Mouse (Mus musculus): ENCODE results near the gene Gins2. TPM values are rescaled to one million over a fixed set of nuclear protein-coding genes. Genes with fewer than 3 reads are reported as not detected.

Gins2 gene
- total and polyA plus RNA-seq, 3 experiments = 50.0 to 129 (median 61.2) TPM

- TF ChIP-seq USF2 (conservative IDR thresholded peaks at IDR 0.05; ENCODE audit: low read depth, low read length) = no peak
- TF ChIP-seq SIN3A (IDR thresholded peaks at IDR 0.05; ENCODE audit: low read length) = peak; percentile 70
- TF ChIP-seq SMC3 (IDR thresholded peaks at IDR 0.05; ENCODE audit: low read depth, low read length) = peak; percentile 16; the same call in 1 of the 2 replicates
- no peak for TF ChIP-seq CHD1 (IDR thresholded peaks at IDR 0.05; ENCODE audit: low read depth, low read length)
- no peak; the same call in 1 of the 2 replicates for TF ChIP-seq RAD21 (IDR thresholded peaks at IDR 0.05; ENCODE audit: low read depth, low read length)
- TF ChIP-seq KAT2A (IDR thresholded peaks at IDR 0.05; ENCODE audit: insufficient replicate concordance, low read length) = 0 out of 2 replicates have a peak, but pooled peaks have one; percentile 18
- no peak for TF ChIP-seq PAX5 (IDR thresholded peaks at IDR 0.05; ENCODE audit: low read length)
- no peak for TF ChIP-seq NELFE (IDR thresholded peaks at IDR 0.05; ENCODE audit: low read depth, low read length)
- TF ChIP-seq ZNF384 (IDR thresholded peaks at IDR 0.05; ENCODE audit: low read depth, low read length) = no peak
- TF ChIP-seq ZMIZ1 (IDR thresholded peaks at IDR 0.05; ENCODE audit: low read depth, low read length) = no peak
- TF ChIP-seq NRF1 (IDR thresholded peaks at IDR 0.05; ENCODE audit: low read depth, low read length) = no peak
- TF ChIP-seq ELF1 (IDR thresholded peaks at IDR 0.05; ENCODE audit: low read depth, low read length) = 0 out of 2 replicates have a peak, but pooled peaks have one; percentile 43
- no peak for TF ChIP-seq MEF2A (IDR thresholded peaks at IDR 0.05; ENCODE audit: borderline replicate concordance, low read depth, low read length)
- TF ChIP-seq JUND (conservative IDR thresholded peaks at IDR 0.05; ENCODE audit: low read depth, low read length) = no peak
- no peak for TF ChIP-seq JUN (IDR thresholded peaks at IDR 0.05; ENCODE audit: insufficient read depth, low read depth, low read length)
- TF ChIP-seq CHD2 (IDR thresholded peaks at IDR 0.05; ENCODE audit: low read length) = peak; percentile 18; the same call in 1 of the 2 replicates
- TF ChIP-seq ZKSCAN1 (IDR thresholded peaks at IDR 0.05; ENCODE audit: borderline replicate concordance, low read depth, low read length) = no peak
- no peak for TF ChIP-seq ZC3H11A (IDR thresholded peaks at IDR 0.05; ENCODE audit: low read depth, low read length)
These were observed 50.5 kb downstream of the Gins2 start (continued) for GRCm38 (mm10) chr8:120538397-120539240.

DNA sequence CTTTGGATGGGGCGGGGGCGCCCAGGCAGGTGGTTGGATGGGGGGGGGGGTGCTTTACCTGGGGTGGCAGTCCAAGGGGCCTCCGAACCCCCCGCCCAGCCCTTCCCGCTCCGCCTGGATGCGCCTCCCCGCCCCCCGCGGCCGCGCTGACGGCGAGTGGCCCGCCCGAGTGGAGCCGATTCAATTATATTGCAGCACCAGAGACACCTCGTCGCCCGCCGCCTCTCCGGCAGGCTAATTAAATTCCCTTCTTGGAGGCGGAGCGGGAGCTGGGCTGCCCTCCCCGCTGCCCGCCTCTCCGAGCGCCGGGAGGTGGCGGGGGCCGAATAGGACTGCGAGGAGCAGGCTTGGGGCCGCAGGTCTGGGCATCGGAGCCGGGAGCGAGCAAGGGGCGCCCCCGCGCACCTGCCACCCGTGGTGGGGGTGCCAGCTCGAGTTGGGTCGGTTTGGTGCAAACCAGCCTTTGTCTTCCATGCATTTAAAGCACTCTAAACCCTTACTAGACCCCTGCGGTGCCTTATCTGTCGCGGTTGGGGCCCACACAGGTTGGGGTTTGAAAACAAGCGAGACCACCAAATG, 51.2 kb downstream of the Gins2 start:
- Histone ChIP-seq H3K36me3 (replicated peaks in 1 of 2; ENCODE audit: control insufficient read depth in 1 of 2, insufficient read depth in 1 of 2, low read length in 1 of 2) (peaks cover 0 to 6% of the 10 kb centered on the region in 2 experiments), H3K9ac (ENCODE audit: insufficient read depth, low read depth) (peak overlapping the region; percentile 54), H3K27ac (ENCODE audit: insufficient read depth, low read depth) (peak overlapping the region; percentile 75), H3K9me3 (replicated peaks; ENCODE audit: low read length) (no peaks in the 10 kb centered on the region), H3K4me1 (ENCODE audit: control insufficient read depth in 1 of 2, insufficient read depth in 2 of 2) (peaks cover 40 to 80% of the 10 kb centered on the region in 2 experiments), H3K79me2 (replicated peaks; ENCODE audit: control insufficient read depth, extremely low read depth, insufficient read depth, poor library complexity, severe bottlenecking) (peaks cover 70% of the 10 kb centered on the region), H3K4me3 (replicated peaks in 1 of 3; ENCODE audit: low read depth in 2 of 3, low read length in 2 of 3, poor library complexity in 1 of 3) (peak overlapping the region; percentile 57 to 64 (median 64)), H3K27me3 (replicated peaks) (peaks cover 14% of the 10 kb centered on the region), H3K4me2 (ENCODE audit: insufficient read depth, low read depth, poor library complexity, severe bottlenecking) (peak overlapping the region; percentile 83)
- no peak for DNase-seq (ENCODE audit: extremely low read depth)
- dilution Hi-C loops (cut with MboI; ENCODE audit: extremely low pct_ligation_motif_present, extremely low pct_unique_long_range_greater_than_20kb, low sequenced_read_pairs) (no loop called here), in situ Hi-C loops (cut with MboI; ENCODE audit: low pct_ligation_motif_present, low pct_unique_long_range_greater_than_20kb, low sequenced_read_pairs) (loop anchor here (5.0 to 10.0 kb wide), 2 partner anchors 131 to 213 kb away; no protein-coding TSS in a partner anchor)
- TF ChIP-seq CHD1 (IDR thresholded peaks at IDR 0.05; ENCODE audit: low read depth, low read length) (no peak), MXI1 (IDR thresholded peaks at IDR 0.05; ENCODE audit: low read depth, low read length) (no peak), EP300 (IDR thresholded peaks at IDR 0.05; ENCODE audit: low read length) (no peak), KAT2A (IDR thresholded peaks at IDR 0.05; ENCODE audit: insufficient replicate concordance, low read length) (no peak), MEF2A (IDR thresholded peaks at IDR 0.05; ENCODE audit: borderline replicate concordance, low read depth, low read length) (no peak), USF2 (conservative IDR thresholded peaks at IDR 0.05; ENCODE audit: low read depth, low read length) (no peak), POLR2A (IDR thresholded peaks at IDR 0.05; ENCODE audit: low read depth, low read length) (no peak), POLR2AphosphoS2 (IDR thresholded peaks at IDR 0.05; ENCODE audit: low read depth, low read length) (no peak), RAD21 (IDR thresholded peaks at IDR 0.05; ENCODE audit: low read depth, low read length) (no peak), MAZ (IDR thresholded peaks at IDR 0.05; ENCODE audit: low read depth, low read length) (no peak), TCF12 (IDR thresholded peaks at IDR 0.05; ENCODE audit: low read depth, low read length) (no peak), ZC3H11A (IDR thresholded peaks at IDR 0.05; ENCODE audit: low read depth, low read length) (no peak), SMC3 (IDR thresholded peaks at IDR 0.05; ENCODE audit: low read depth, low read length) (no peak), CTCF (conservative IDR thresholded peaks at IDR 0.05 in 1 of 2, IDR thresholded peaks at IDR 0.05 in 1 of 2; ENCODE audit: low read depth in 2 of 2, low read length in 2 of 2) (no peak), ELF1 (IDR thresholded peaks at IDR 0.05; ENCODE audit: low read depth, low read length) (no peak), ZKSCAN1 (IDR thresholded peaks at IDR 0.05; ENCODE audit: borderline replicate concordance, low read depth, low read length) (no peak), JUND (conservative IDR thresholded peaks at IDR 0.05; ENCODE audit: low read depth, low read length) (no peak), TBP (conservative IDR thresholded peaks at IDR 0.05; ENCODE audit: low read depth, low read length) (no peak), SIN3A (IDR thresholded peaks at IDR 0.05; ENCODE audit: low read length) (no peak), USF1 (IDR thresholded peaks at IDR 0.05; ENCODE audit: low read depth, low read length) (no peak)

Measured in CH12.LX (cell line).